Mouse (Mus musculus) limb, embryonic 13.5 days (tissue): Measurements from ENCODE around the gene Cfap161. TPM values are rescaled to one million over a fixed set of nuclear protein-coding genes. Genes with fewer than 3 reads are reported as not detected.

Experiments used
- ATAC-seq: fragments of 200-750 bp; cut with Nextera tagmentation; 2 replicates; pipeline ENCODE4 v1.8.0; 2017; ENCODE audit warnings: low read depth, moderate number of reproducible peaks, moderate TSS enrichment; ENCODE audit not compliant: low FRiP score
- H3K27ac ChIP-seq: fragments of 300-500 bp; sonication (generic); 2 replicates; pipeline ENCODE4 v1.5.1; 2015; ENCODE audit warnings: inconsistent platforms, mild to moderate bottlenecking, moderate library complexity
- H3K27me3 ChIP-seq: fragments of 300-500 bp; sonication (generic); 2 replicates; pipeline ENCODE4 v1.6.1; 2015; ENCODE audit warnings: mild to moderate bottlenecking, inconsistent platforms
- H3K36me3 ChIP-seq: fragments of 300-500 bp; sonication (generic); 2 replicates; pipeline ENCODE4 v1.6.1; 2015; ENCODE audit warnings: inconsistent platforms, mild to moderate bottlenecking, moderate library complexity
- H3K4me1 ChIP-seq: fragments of 300-500 bp; sonication (generic); 2 replicates; pipeline ENCODE4 v1.6.1; 2015; ENCODE audit warnings: inconsistent platforms
- H3K4me2 ChIP-seq: fragments of 300-500 bp; sonication (generic); replicated peaks from 2 replicates; pipeline ENCODE4 v1.6.1; 2015; ENCODE audit warnings: inconsistent platforms, mild to moderate bottlenecking, moderate library complexity
- H3K4me3 ChIP-seq: fragments of 300-500 bp; sonication (generic); 2 replicates; pipeline ENCODE4 v1.5.1; 2015; ENCODE audit warnings: moderate library complexity, mild to moderate bottlenecking, inconsistent platforms
- H3K9ac ChIP-seq: fragments of 300-500 bp; sonication (generic); 2 replicates; pipeline ENCODE4 v1.6.1; 2015; ENCODE audit warnings: mild to moderate bottlenecking, inconsistent platforms
- H3K9me3 ChIP-seq: fragments of 300-500 bp; sonication (generic); 2 replicates; pipeline ENCODE4 v1.6.1; 2016; ENCODE audit warnings: inconsistent platforms
- WGBS: fragments of 180-500 bp; shearing (Covaris S2); methylation state at CpG from one replicate; pipeline ENCODE4 v1.1.7; 2015; 5-methylcytosine and 5-hydroxymethylcytosine counted together
- polyA plus RNA-seq: library from polyadenylated mRNA; unstranded; fragments of >200 nt; fragmentation: Nextera tagmentation; extraction: Ambion mirVana; gene quantifications from 2 replicates; pipeline ENCODE4 v1.2.1, GENCODE M21; 2015

Gene Cfap161
- polyA plus RNA-seq, 1 experiment from 2014 or later = 0.52 TPM

- no peaks in the 10 kb centered on the region for H3K36me3 ChIP-seq
- 0 out of 2 replicates have a peak overlapping the region, but pooled peaks have one; percentile 7 for H3K4me2 ChIP-seq
- peaks cover 69% of the 10 kb centered on the region for H3K4me1 ChIP-seq
- H3K27me3 ChIP-seq = no peaks in the 10 kb centered on the region
- H3K9ac ChIP-seq = no peak overlapping the region
- no peak for ATAC-seq
- no peak overlapping the region for H3K4me3 ChIP-seq
- peak overlapping the region; percentile 81 for H3K27ac ChIP-seq
- H3K9me3 ChIP-seq = no peaks in the 10 kb centered on the region
- WGBS = 36% methylated on average over 6 of the region's 6 CpGs
These were observed 18.3 kb upstream of the Cfap161 start for GRCm38 (mm10) chr7:83813016-83813415.

- H3K4me1 ChIP-seq = peaks cover 69% of the 10 kb centered on the region
- H3K36me3 ChIP-seq = no peaks in the 10 kb centered on the region
- no peaks in the 10 kb centered on the region for H3K27me3 ChIP-seq
- no peak for ATAC-seq
- 0 out of 2 replicates have a peak overlapping the region, but pooled peaks have one; percentile 7 for H3K4me2 ChIP-seq
- no peak overlapping the region for H3K4me3 ChIP-seq
- H3K27ac ChIP-seq = peak overlapping the region; percentile 81
- H3K9me3 ChIP-seq = no peaks in the 10 kb centered on the region
- 48% methylated on average over 10 of the region's 10 CpGs for WGBS
- H3K9ac ChIP-seq = no peak overlapping the region
These were observed 17.9 kb upstream of the Cfap161 start for GRCm38 (mm10) chr7:83812581-83812980.

GRCm38 (mm10) chr7:83811916-83812315, 17.2 kb upstream of the Cfap161 start:
- H3K36me3 ChIP-seq = no peaks in the 10 kb centered on the region
- no peaks in the 10 kb centered on the region for H3K27me3 ChIP-seq
- no peak overlapping the region; the same call in 1 of the 2 replicates for H3K27ac ChIP-seq
- no peak overlapping the region for H3K9ac ChIP-seq
- H3K4me1 ChIP-seq = peaks cover 69% of the 10 kb centered on the region
- WGBS = 73% methylated on average over 8 of the region's 8 CpGs
- no peak overlapping the region for H3K4me3 ChIP-seq
- H3K9me3 ChIP-seq = no peaks in the 10 kb centered on the region
- no peak overlapping the region for H3K4me2 ChIP-seq
- ATAC-seq = no peak

- Histone ChIP-seq H3K4me2 (no peak overlapping the region), H3K4me3 (no peak overlapping the region), H3K9me3 (no peaks in the 10 kb centered on the region), H3K27ac (peak overlapping the region; percentile 73), H3K27me3 (no peaks in the 10 kb centered on the region), H3K36me3 (no peaks in the 10 kb centered on the region), H3K9ac (no peak overlapping the region), H3K4me1 (peaks cover 69% of the 10 kb centered on the region)
- 82% methylated on average over 4 of the region's 4 CpGs for WGBS
- no peak for ATAC-seq
These were observed 16.8 kb upstream of the Cfap161 start for GRCm38 (mm10) chr7:83811461-83811860.

- Histone ChIP-seq H3K27ac (peak overlapping the region; percentile 73), H3K4me3 (no peak overlapping the region), H3K4me1 (peaks cover 65% of the 10 kb centered on the region), H3K27me3 (no peaks in the 10 kb centered on the region), H3K36me3 (no peaks in the 10 kb centered on the region), H3K4me2 (peak overlapping the region; percentile 32; the same call in 1 of the 2 replicates), H3K9me3 (no peaks in the 10 kb centered on the region), H3K9ac (no peak overlapping the region)
- no peak for ATAC-seq
- 25% methylated on average over 15 of the region's 15 CpGs for WGBS
These were observed 15.7 kb upstream of the Cfap161 start for GRCm38 (mm10) chr7:83810141-83811100.

- Histone ChIP-seq H3K4me2 (peak overlapping the region; percentile 32; the same call in 1 of the 2 replicates), H3K4me3 (no peak overlapping the region), H3K9ac (no peak overlapping the region), H3K4me1 (peaks cover 59% of the 10 kb centered on the region), H3K36me3 (no peaks in the 10 kb centered on the region), H3K27me3 (no peaks in the 10 kb centered on the region), H3K27ac (0 out of 2 replicates have a peak overlapping the region, but pooled peaks have one; percentile 48), H3K9me3 (no peaks in the 10 kb centered on the region)
- 7% methylated on average over 3 of the region's 3 CpGs for whole genome bisulfite sequencing
- no peak for ATAC-seq
These were observed 15.0 kb upstream of the Cfap161 start for GRCm38 (mm10) chr7:83809715-83810114.

GRCm38 (mm10) chr7:83809060-83809459, 14.4 kb upstream of the Cfap161 start:
- Histone ChIP-seq H3K27ac (no peak overlapping the region), H3K36me3 (no peaks in the 10 kb centered on the region), H3K27me3 (no peaks in the 10 kb centered on the region), H3K4me3 (no peak overlapping the region), H3K4me1 (peaks cover 52% of the 10 kb centered on the region), H3K9ac (no peak overlapping the region), H3K4me2 (no peak overlapping the region), H3K9me3 (no peaks in the 10 kb centered on the region)
- no peak for ATAC-seq
- WGBS = 55% methylated on average over 6 of the region's 6 CpGs

- Histone ChIP-seq H3K27ac (no peak overlapping the region), H3K4me2 (no peak overlapping the region), H3K36me3 (no peaks in the 10 kb centered on the region), H3K9ac (no peak overlapping the region), H3K9me3 (no peaks in the 10 kb centered on the region), H3K27me3 (no peaks in the 10 kb centered on the region), H3K4me3 (no peak overlapping the region), H3K4me1 (peaks cover 34% of the 10 kb centered on the region)
- WGBS = 77% methylated on average over 6 of the region's 6 CpGs
- no peak for ATAC-seq
These were observed 12.3 kb upstream of the Cfap161 start for GRCm38 (mm10) chr7:83806934-83807333.

- 74% methylated on average over 4 of the region's 4 CpGs for WGBS
- Histone ChIP-seq H3K9ac (no peak overlapping the region), H3K4me1 (peaks cover 12% of the 10 kb centered on the region), H3K9me3 (no peaks in the 10 kb centered on the region), H3K27ac (no peak overlapping the region), H3K27me3 (no peaks in the 10 kb centered on the region), H3K36me3 (no peaks in the 10 kb centered on the region), H3K4me2 (no peak overlapping the region), H3K4me3 (no peak overlapping the region)
- no peak for ATAC-seq
These were observed 9.1 kb upstream of the Cfap161 start for GRCm38 (mm10) chr7:83803777-83804176.

GRCm38 (mm10) chr7:83802509-83802908, 7.8 kb upstream of the Cfap161 start:
- WGBS = 55% methylated on average over 7 of the region's 7 CpGs
- Histone ChIP-seq H3K9me3 (no peaks in the 10 kb centered on the region), H3K27me3 (no peaks in the 10 kb centered on the region), H3K36me3 (no peaks in the 10 kb centered on the region), H3K4me2 (no peak overlapping the region), H3K27ac (no peak overlapping the region), H3K4me1 (peaks cover 14% of the 10 kb centered on the region), H3K4me3 (no peak overlapping the region), H3K9ac (no peak overlapping the region)
- ATAC-seq = no peak

- Histone ChIP-seq H3K9me3 (no peaks in the 10 kb centered on the region), H3K36me3 (no peaks in the 10 kb centered on the region), H3K4me2 (no peak overlapping the region), H3K27ac (no peak overlapping the region), H3K9ac (no peak overlapping the region), H3K4me1 (peaks cover 14% of the 10 kb centered on the region), H3K27me3 (no peaks in the 10 kb centered on the region), H3K4me3 (no peak overlapping the region)
- 84% methylated on average over 2 of the region's 2 CpGs for WGBS
- no peak for ATAC-seq
These were observed 7.3 kb upstream of the Cfap161 start for GRCm38 (mm10) chr7:83802007-83802406.

- H3K4me1 ChIP-seq = peaks cover 14% of the 10 kb centered on the region
- H3K9me3 ChIP-seq = no peaks in the 10 kb centered on the region
- WGBS = 93% methylated on average over 6 of the region's 6 CpGs
- no peaks in the 10 kb centered on the region for H3K36me3 ChIP-seq
- ATAC-seq = no peak
- H3K9ac ChIP-seq = no peak overlapping the region
- H3K4me2 ChIP-seq = no peak overlapping the region
- H3K27ac ChIP-seq = no peak overlapping the region
- no peak overlapping the region for H3K4me3 ChIP-seq
- no peaks in the 10 kb centered on the region for H3K27me3 ChIP-seq
These were observed 6.8 kb upstream of the Cfap161 start for GRCm38 (mm10) chr7:83801483-83801875.
